Mouse (Mus musculus): ENCODE measurements around the gene Atp13a3. TPM values are rescaled to one million over a fixed set of nuclear protein-coding genes. Genes with fewer than 3 reads are reported as not detected.
"Not testable (repeated sequence)": the region's sequence is repeated elsewhere in the genome, so short reads cannot be mapped to it uniquely, and the experiment has no call there.

The Atp13a3 gene
- polyA plus RNA-seq (2015; fragmentation: Nextera tagmentation; extraction: Ambion mirVana): 12.1 and 14.0 TPM in 2 replicates

DNA sequence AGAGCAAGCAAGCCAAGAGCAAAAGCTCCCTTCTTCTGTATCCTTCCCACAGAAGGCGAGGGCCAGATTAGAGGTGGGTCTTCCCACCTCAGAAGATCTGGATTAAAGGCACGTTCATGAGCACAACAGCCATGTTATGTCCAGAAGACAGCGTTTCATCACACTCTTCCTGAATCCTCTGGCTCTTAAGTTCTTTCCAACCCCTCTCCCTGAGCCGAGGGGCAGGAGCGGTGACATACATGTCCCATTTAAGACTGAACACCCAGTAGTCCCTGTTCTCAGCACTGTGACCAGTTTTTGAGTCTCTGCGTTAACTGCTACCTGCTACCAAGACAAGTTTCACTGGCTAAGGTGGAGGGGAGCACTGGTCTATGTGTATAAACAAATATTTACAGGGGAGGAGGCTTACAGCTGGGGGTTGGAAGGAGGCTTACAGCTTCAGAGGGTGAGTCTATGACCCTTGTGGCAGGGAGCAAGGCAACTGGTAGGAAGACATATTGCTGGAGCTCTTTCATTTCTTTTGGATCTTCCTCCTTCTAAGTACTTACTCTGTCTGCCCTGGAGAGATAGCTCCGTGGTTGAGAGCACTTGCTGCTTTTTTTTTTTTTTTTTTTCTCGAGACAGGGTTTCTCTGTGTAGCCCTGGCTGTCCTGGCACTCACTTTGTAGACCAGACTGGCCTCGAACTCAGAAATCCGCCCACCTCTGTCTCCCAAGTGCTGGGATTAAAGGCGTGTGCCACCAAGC lies at the start of gene Atp13a3:
Gene Atp13a3 (minus strand): TSS at position 51 of the 746 bp plus-strand sequence.
- H3K9ac ChIP-seq: no peak within 1 kb of the TSS
- no peaks in the 10 kb centered on the region for H3K4me1 ChIP-seq
- H3K4me3 ChIP-seq (replicated peaks): no peak within 1 kb of the TSS
- H3K36me3 ChIP-seq: no peaks in the 10 kb centered on the region
- H3K27ac ChIP-seq: no peak within 1 kb of the TSS
- WGBS: 76% methylated on average over 11 of the region's 11 CpGs
- H3K4me2 ChIP-seq: no peak within 1 kb of the TSS
- no peak for ATAC-seq (replicated peaks; ENCODE audit: low FRiP score)
- no peaks in the 10 kb centered on the region for H3K9me3 ChIP-seq (replicated peaks)
- H3K27me3 ChIP-seq: no peaks in the 10 kb centered on the region

DNA sequence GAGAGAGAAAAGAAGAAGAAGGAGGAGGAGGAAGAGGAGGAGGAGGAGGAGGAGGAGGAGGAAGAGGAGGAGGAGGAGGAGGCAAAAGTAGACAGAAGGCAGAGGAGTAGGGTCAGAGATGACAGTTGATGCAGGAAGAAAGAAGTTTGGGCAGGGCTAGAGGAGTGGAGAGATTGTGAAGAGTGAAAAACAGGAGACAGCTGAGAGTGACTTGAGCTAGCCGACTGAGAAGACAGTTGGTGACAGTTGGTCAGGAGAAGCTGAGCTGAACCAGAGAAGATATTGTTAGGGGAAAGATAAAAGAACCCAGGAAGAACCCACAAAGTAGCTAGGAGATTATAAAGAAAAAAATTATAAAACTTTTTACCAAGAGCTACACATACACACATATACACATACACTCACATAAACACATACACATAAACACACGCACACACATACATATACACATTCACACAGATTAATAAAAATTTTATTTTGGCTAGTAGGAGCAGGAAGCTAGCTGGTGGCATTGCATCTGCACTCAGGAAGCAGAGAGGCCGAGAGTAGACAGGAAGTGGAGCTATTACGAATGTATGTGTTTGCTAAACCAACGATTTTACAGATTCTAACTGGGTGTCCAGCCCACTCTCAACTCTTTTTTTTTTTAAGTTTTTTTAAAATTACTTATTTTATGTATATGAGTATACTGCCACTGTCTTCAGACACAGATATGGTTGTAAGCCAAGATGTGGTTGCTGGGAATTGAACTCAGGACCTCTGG lies 47.6 kb upstream of the Atp13a3 start:
- ATAC-seq (replicated peaks; ENCODE audit: low FRiP score): no peak
- Histone ChIP-seq H3K9me3 (replicated peaks) (no peaks in the 10 kb centered on the region), H3K36me3 (no peaks in the 10 kb centered on the region), H3K4me3 (replicated peaks) (no peak overlapping the region), H3K9ac (no peak overlapping the region), H3K27me3 (no peaks in the 10 kb centered on the region), H3K4me2 (no peak overlapping the region), H3K27ac (no peak overlapping the region), H3K4me1 (no peaks in the 10 kb centered on the region)
- 70% methylated on average over 5 of the region's 5 CpGs for WGBS

DNA sequence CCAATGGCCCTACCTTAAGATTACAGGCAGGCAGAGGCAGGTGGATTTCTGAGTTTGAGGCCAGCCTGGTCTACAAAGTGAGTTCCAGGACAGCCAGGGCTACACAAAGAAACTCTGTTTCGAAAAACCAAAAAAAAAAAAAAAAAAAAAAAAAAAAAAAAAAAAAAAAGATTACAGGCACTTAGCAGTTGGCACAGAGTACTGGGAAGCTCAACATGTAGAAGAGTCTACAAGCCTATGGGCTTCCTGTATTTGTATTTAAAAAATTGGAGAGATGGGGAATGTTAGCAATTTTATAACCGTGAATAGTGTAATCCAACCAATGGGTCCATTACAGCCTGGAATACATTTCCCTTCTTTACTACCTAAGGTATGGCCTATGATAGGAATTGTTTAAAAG lies 45.4 kb upstream of the Atp13a3 start:
- H3K9me3 ChIP-seq (replicated peaks); H3K4me2 ChIP-seq; H3K4me1 ChIP-seq; H3K4me3 ChIP-seq (replicated peaks); ATAC-seq (replicated peaks; ENCODE audit: low FRiP score); H3K36me3 ChIP-seq; H3K27me3 ChIP-seq; H3K9ac ChIP-seq; H3K27ac ChIP-seq: not testable (repeated sequence)
- 88% methylated on average over 2 of the region's 2 CpGs for WGBS

DNA sequence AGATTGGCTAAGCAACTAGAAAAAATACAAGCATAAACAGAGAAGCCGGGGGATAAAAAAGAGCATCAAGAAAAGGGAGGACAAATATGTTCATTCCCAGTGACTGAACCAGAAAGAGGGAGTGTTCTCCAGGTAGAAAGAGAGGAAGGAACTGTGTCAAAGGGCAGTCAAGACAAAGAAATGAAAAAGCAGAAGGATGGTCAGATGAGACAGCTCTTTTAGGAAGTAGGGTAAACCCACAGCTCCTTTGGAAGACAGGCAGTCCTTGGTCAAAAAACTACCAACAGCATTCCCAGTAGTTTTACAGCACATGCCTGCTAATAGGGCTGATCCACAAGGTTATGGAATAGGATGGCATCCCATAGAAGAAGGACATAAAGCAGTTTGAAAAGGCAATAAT lies 43.2 kb upstream of the Atp13a3 start:
- WGBS: 94% methylated on average over 1 of the region's 1 CpGs
- Histone ChIP-seq H3K4me1 (no peaks in the 10 kb centered on the region), H3K9me3 (replicated peaks) (no peaks in the 10 kb centered on the region), H3K9ac (no peak overlapping the region), H3K36me3 (no peaks in the 10 kb centered on the region), H3K27me3 (no peaks in the 10 kb centered on the region), H3K4me3 (replicated peaks) (no peak overlapping the region), H3K27ac (no peak overlapping the region), H3K4me2 (no peak overlapping the region)
- no peak for ATAC-seq (replicated peaks; ENCODE audit: low FRiP score)

DNA sequence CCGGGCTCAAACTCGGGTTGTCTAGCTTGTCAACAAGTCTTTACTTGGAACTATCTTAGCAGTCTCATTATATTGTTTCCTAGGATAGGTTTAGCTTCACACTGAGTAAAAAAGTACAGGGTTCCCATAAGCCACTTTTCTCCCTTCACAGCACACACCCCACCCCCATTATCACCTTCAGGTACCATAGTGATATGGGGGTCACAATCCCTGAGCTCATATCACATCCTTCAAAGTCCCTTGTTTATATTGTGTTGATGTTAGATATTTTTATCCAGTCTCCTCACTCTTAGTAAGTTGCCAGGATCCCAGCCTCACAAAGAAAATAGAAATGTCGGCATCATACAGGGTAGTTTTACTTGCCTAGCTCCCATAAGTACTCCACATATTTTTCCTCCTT lies 42.4 kb upstream of the Atp13a3 start:
- Histone ChIP-seq H3K36me3 (no peaks in the 10 kb centered on the region), H3K27me3 (no peaks in the 10 kb centered on the region), H3K9ac (no peak overlapping the region), H3K27ac (no peak overlapping the region), H3K4me1 (peaks cover 6% of the 10 kb centered on the region), H3K9me3 (replicated peaks) (no peaks in the 10 kb centered on the region), H3K4me3 (replicated peaks) (no peak overlapping the region), H3K4me2 (no peak overlapping the region)
- 86% methylated on average over 3 of the region's 3 CpGs for WGBS
- no peak for ATAC-seq (replicated peaks; ENCODE audit: low FRiP score)

DNA sequence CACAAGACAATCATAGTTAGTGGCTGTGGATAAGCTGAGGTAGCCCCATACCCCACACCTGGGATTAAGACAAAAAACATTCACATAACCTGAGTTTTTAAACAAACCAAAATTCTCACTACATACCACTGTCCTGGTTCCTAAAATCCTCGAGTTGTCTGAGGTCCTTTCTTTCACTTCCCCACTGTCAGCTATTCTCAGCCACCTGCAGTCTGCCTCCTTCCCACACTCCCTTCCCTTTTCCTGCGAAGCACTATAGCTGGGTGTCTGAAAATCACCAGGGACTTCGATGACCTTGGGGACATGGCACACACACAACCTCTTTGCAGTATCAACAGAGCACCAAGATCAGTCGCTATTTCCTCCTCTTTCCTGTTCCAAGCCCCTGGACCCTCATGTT lies 41.9 kb upstream of the Atp13a3 start:
- Histone ChIP-seq H3K27ac (no peak overlapping the region), H3K9me3 (replicated peaks) (no peaks in the 10 kb centered on the region), H3K4me1 (peaks cover 12% of the 10 kb centered on the region), H3K4me3 (replicated peaks) (no peak overlapping the region), H3K36me3 (no peaks in the 10 kb centered on the region), H3K4me2 (no peak overlapping the region), H3K27me3 (no peaks in the 10 kb centered on the region), H3K9ac (no peak overlapping the region)
- ATAC-seq (replicated peaks; ENCODE audit: low FRiP score): no peak
- WGBS: 69% methylated on average over 4 of the region's 4 CpGs

DNA sequence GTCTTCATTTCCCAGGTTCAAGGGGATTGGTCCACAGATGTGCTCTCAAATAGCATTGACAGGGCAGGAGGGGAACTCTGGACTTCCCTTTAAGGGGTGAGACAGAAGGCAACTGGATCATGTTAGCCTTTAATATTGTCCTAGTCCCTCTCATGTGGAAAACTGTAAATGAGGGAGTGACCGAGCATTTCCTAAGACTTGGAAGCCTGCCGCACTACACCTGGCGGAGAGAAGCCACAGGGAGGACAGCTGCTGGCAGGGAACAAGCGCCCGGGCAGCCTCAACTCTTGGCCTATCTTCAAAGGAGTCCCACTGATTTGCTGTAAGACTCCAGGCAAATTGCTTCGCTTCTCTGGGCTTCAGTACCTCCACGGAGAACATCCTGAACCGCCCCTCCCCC lies 37.6 kb upstream of the Atp13a3 start:
- no peak overlapping the region for H3K9ac ChIP-seq
- H3K4me3 ChIP-seq (replicated peaks): no peak overlapping the region
- H3K9me3 ChIP-seq (replicated peaks): no peaks in the 10 kb centered on the region
- ATAC-seq (replicated peaks; ENCODE audit: low FRiP score): peak; percentile 33; the same call in 1 of the 2 replicates
- H3K27me3 ChIP-seq: no peaks in the 10 kb centered on the region
- no peaks in the 10 kb centered on the region for H3K36me3 ChIP-seq
- H3K4me1 ChIP-seq: peaks cover 14% of the 10 kb centered on the region
- 28% methylated on average over 8 of the region's 8 CpGs for WGBS
- H3K27ac ChIP-seq: no peak overlapping the region
- H3K4me2 ChIP-seq: no peak overlapping the region

DNA sequence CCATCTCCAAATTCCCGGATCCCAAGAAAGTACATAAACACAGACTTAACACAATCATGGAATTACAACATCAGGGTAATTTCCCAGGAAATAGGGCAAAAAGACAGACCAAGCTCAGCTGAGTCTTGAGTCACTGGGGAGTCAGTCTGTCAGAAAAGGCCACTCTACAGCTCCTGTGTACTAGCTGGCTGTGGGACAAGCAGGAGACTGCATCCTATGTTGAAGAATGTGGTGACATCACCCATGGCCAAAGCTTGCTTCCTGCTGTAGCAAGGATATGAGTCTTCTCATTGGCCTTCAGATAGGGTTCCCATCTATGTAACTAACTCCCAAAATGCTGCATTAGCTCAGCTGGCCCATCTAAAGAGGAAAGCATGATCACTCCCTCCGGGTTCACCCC lies 36.7 kb upstream of the Atp13a3 start:
- Histone ChIP-seq H3K4me1 (peaks cover 14% of the 10 kb centered on the region), H3K27ac (no peak overlapping the region), H3K27me3 (no peaks in the 10 kb centered on the region), H3K4me2 (no peak overlapping the region), H3K4me3 (replicated peaks) (no peak overlapping the region), H3K36me3 (no peaks in the 10 kb centered on the region), H3K9ac (no peak overlapping the region), H3K9me3 (replicated peaks) (no peaks in the 10 kb centered on the region)
- 84% methylated on average over 2 of the region's 2 CpGs for WGBS
- no peak for ATAC-seq (replicated peaks; ENCODE audit: low FRiP score)

DNA sequence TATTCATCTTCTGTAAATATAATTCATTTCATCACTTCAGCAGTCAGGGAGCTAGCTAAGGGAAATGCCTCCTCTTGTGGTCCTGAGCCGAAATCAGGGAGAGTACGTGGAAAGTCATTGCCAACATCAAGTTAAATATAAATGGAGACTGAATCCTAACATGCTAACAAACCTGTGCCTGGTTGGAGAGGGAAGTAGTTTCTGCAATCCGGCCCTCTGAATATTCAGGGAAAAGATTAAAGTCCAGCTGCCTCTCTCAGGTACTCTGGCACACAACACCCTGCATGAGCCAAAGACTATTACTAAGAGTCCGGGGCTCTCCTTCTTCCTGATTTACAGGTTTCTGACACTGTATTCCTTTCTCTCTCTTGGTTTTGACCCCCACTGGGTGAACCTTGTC lies 35.6 kb upstream of the Atp13a3 start:
- no peaks in the 10 kb centered on the region for H3K9me3 ChIP-seq (replicated peaks)
- H3K36me3 ChIP-seq: no peaks in the 10 kb centered on the region
- no peak overlapping the region for H3K9ac ChIP-seq
- ATAC-seq (replicated peaks; ENCODE audit: low FRiP score): no peak
- WGBS: 77% methylated on average over 4 of the region's 4 CpGs
- H3K4me1 ChIP-seq: peaks cover 14% of the 10 kb centered on the region
- no peak overlapping the region for H3K4me3 ChIP-seq (replicated peaks)
- no peak overlapping the region for H3K4me2 ChIP-seq
- H3K27me3 ChIP-seq: no peaks in the 10 kb centered on the region
- no peak overlapping the region for H3K27ac ChIP-seq

DNA sequence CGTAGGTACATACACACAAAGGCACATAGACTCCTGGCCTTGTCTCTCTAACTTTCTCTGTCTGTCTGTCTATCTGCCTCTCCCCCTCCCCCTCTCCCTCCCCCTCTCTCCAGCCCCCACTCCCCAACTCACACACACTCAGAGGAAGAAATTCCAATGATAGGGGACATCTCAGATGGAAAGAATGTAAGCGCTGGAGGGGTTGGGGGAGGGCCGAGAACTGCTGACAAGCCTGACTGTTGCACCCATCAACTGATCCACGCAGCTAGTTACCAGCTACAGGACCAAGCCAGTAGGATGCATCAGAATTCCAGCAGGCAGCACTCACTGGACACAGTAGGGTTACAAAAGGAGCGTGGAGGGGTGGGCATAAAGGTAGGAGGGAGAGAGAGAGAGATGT lies 34.1 kb upstream of the Atp13a3 start:
- ATAC-seq (replicated peaks; ENCODE audit: low FRiP score): no peak
- 80% methylated on average over 5 of the region's 5 CpGs for WGBS

DNA sequence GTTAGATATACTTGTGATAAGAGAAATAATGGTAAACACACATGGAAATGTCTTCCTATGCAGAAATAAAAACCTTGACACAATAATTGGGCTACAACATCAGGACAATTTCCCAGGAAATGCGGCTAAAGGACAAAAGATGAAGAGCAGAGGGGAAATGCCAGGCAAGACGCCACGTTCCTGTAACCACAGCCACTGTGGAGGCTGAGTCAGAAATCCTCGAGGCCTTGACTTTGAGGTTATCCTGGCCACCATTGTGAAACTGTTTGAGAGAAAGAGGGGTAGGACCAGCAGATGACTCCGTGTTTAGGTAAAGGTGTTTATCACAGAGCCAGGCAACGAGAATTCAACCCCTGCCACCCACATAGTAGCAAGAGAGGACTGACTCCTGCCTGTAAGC lies 33.6 kb upstream of the Atp13a3 start:
- no peak overlapping the region for H3K4me3 ChIP-seq (replicated peaks)
- no peak overlapping the region for H3K27ac ChIP-seq
- H3K9ac ChIP-seq: no peak overlapping the region
- peaks cover 17% of the 10 kb centered on the region for H3K4me1 ChIP-seq
- H3K27me3 ChIP-seq: no peaks in the 10 kb centered on the region
- H3K4me2 ChIP-seq: no peak overlapping the region
- 76% methylated on average over 6 of the region's 6 CpGs for WGBS
- no peak for ATAC-seq (replicated peaks; ENCODE audit: low FRiP score)
- no peaks in the 10 kb centered on the region for H3K36me3 ChIP-seq
- H3K9me3 ChIP-seq (replicated peaks): no peaks in the 10 kb centered on the region

More for the DNA sequence above, 34.1 kb upstream of the Atp13a3 start:
- no peak overlapping the region for H3K27ac ChIP-seq
- no peaks in the 10 kb centered on the region for H3K9me3 ChIP-seq (replicated peaks)
- no peak overlapping the region for H3K9ac ChIP-seq
- H3K27me3 ChIP-seq: no peaks in the 10 kb centered on the region
- H3K4me3 ChIP-seq (replicated peaks): no peak overlapping the region
- H3K4me2 ChIP-seq: no peak overlapping the region
- H3K36me3 ChIP-seq: no peaks in the 10 kb centered on the region
- H3K4me1 ChIP-seq: peaks cover 17% of the 10 kb centered on the region

DNA sequence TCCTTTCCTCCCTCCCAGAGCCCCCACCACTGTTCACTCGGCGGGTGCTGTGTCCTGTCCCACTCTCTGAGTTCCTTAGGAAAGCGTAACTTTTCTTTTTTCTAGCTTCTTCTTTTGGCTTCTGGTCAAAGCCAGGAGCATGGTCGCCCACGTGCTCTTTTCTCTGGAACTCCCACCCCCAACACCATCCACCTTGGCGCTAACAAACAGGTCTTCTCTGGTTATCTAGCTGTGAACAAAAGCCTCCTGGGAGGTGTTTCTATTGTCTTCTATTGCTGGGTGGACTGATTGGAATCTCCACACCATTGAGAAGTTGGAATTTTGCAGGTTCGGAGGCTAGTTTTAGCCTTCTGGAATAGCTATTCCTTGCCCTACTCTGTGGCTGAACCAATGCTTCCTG lies 30.5 kb upstream of the Atp13a3 start:
- H3K9ac ChIP-seq: no peak overlapping the region
- no peak overlapping the region for H3K27ac ChIP-seq
- ATAC-seq (replicated peaks; ENCODE audit: low FRiP score): no peak
- 88% methylated on average over 7 of the region's 7 CpGs for WGBS
- H3K4me2 ChIP-seq: no peak overlapping the region
- peaks cover 3% of the 10 kb centered on the region; the same call in 1 of the 2 replicates for H3K4me1 ChIP-seq
- H3K4me3 ChIP-seq (replicated peaks): no peak overlapping the region
- no peaks in the 10 kb centered on the region for H3K36me3 ChIP-seq
- no peaks in the 10 kb centered on the region for H3K9me3 ChIP-seq (replicated peaks)
- no peaks in the 10 kb centered on the region for H3K27me3 ChIP-seq
